Mouse (Mus musculus) embryonic fibroblast, embryonic 13.5 days (primary cell): ENCODE measurements around the gene Rdh1.

ENCODE experiments used
- CTCF ChIP-seq: IDR thresholded peaks from 2 replicates; pipeline ENCODE4 v1.5.1; 2011; ENCODE audit warnings: mild to moderate bottlenecking, control low read depth, low read length, moderate library complexity, borderline replicate concordance; ENCODE audit not compliant: insufficient read depth
- POLR2A ChIP-seq: IDR thresholded peaks from 2 replicates; pipeline ENCODE4 v1.6.1; 2011; ENCODE audit warnings: low read depth, mild to moderate bottlenecking, control low read depth, low read length, moderate library complexity

- TF ChIP-seq POLR2A (no peak), CTCF (peak; percentile 58; the same call in 1 of the 2 replicates)
Observed at GRCm38 (mm10) chr10:127738151-127738882, 21.2 kb upstream of the Rdh1 start.
